Mouse (Mus musculus) cerebellum, adult 2 months (tissue): ENCODE data around the gene Ccdc173.

Experiments used
- CTCF ChIP-seq: fragments of 200-500 bp; IDR thresholded peaks from 2 replicates; pipeline ENCODE4 v1.5.1; 2011; ENCODE audit warnings: low read depth, mild to moderate bottlenecking, control low read depth, low read length, moderate library complexity, borderline replicate concordance; ENCODE audit not compliant: insufficient read depth
- POLR2A ChIP-seq: fragments of 200-500 bp; IDR thresholded peaks from 2 replicates; pipeline ENCODE4 v1.6.1; 2011; ENCODE audit warnings: low read length, control low read depth, borderline replicate concordance; ENCODE audit not compliant: insufficient read depth

DNA sequence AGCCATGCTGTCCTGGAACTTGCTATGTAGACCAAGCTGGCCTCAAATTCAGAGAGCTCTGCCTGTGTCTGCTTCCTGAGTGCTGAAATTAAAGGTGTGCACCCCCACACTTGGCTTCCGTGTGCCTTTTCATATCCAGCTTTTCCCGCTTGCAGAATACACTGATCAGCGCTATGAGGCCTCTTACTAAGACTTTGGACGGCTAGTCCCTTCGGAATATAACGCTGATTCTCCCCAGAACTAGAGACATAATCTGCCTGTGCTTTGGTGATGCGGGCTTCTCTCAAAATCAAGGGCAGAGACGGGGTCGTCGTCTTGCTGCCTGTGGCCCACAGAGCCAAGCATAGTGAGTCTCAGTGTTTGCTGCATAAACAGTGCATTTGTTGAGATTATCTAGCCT, 36.5 kb upstream of the Ccdc173 start:
- TF ChIP-seq POLR2A (no peak), CTCF (no peak)
